Comparison of ENCODE assay signal across 7 mouse cellular contexts in genomic region chr7:12966104-12966845, GRCm38 (mm10). TPM values are rescaled to one million over a fixed set of nuclear protein-coding genes. Genes with fewer than 3 reads are reported as not detected.
A peak's percentile ranks its signal among the peaks of the same experiment; 100 is the strongest.
DNase-seq lines count a peak whose midpoint lies in the region.

No protein-coding gene starts in this region.

- H3K4me3 ChIP-seq in erythroblast, embryonic 14.5 days (replicated peaks), result peak overlapping the region; percentile 77
- peak overlapping the region; percentile 74 for H3K4me3 ChIP-seq in macrophage (ENCODE audit: inconsistent target)

- WGBS in macrophage (ENCODE audit: missing documents), result under 1% methylated on average over 25 of the region's 29 CpGs

- peaks cover 32% of the 10 kb centered on the region for H3K36me3 ChIP-seq in erythroblast, embryonic 14.5 days (ENCODE audit: control insufficient read depth)
- peaks cover 22% of the 10 kb centered on the region; the same call in 1 of the 2 replicates for H3K36me3 ChIP-seq in macrophage (ENCODE audit: inconsistent target)

- H3K4me1 ChIP-seq in erythroblast, embryonic 14.5 days (ENCODE audit: control insufficient read depth), result peaks cover 67% of the 10 kb centered on the region

- peak; percentile 36 for DNase-seq in MEL-GATA-1-ER (ENCODE audit: extremely low read depth, low read depth)
- peak; percentile 85 for DNase-seq in brain, adult 2 months (ENCODE audit: low read depth, low spot score)
- peak; percentile 66 for DNase-seq in heart, postnatal 4 days
- peak; percentile 44 to 57 for DNase-seq in left cerebral cortex, adult 8-10 months (ENCODE audit: low spot score in 2 of 2)
- peak; percentile 46 to 71 for DNase-seq in spleen, adult 18-20 months

- H3K9me3 ChIP-seq in erythroblast, embryonic 14.5 days (ENCODE audit: control insufficient read depth, low read length), result no peaks in the 10 kb centered on the region

- peaks cover 22% of the 10 kb centered on the region for H3K79me2 ChIP-seq in macrophage (ENCODE audit: inconsistent target)

- no peaks in the 10 kb centered on the region for H3K27me3 ChIP-seq in erythroblast, embryonic 14.5 days (ENCODE audit: control insufficient read depth)

- H3K27ac ChIP-seq in macrophage, result peak overlapping the region; percentile 81

RNA-seq across cellular contexts. Expression of gene Zfp324, which starts 0.6 kb away (rescaled TPM):
- 0.27 and 0.38 TPM in 2 replicates for polyA plus RNA-seq in erythroblast, embryonic 14.5 days (2012)
- total RNA-seq in heart, postnatal 4 days (2021), result 1 to 10 TPM; 4.9 to 5.4 TPM
- 10 to 100 TPM in 1 of 4 experiments, 1 to 10 TPM in 3; 9.2 to 10.1 (median 9.7) TPM for total RNA-seq in left cerebral cortex, adult 8-10 months (2022)
- total RNA-seq in macrophage (2018; cell fraction: chromatin; rRNA removed), result 10 to 100 TPM in 6 of 26 experiments, 1 to 10 TPM in 13, under 1 TPM in 7; 0.31 to 16.5 (median 3.4) TPM
- 1 to 10 TPM in 23 of 26 experiments, under 1 TPM in 3; 0.43 to 6.6 (median 4.0) TPM for total RNA-seq in macrophage (2018; cell fraction: cytosol; rRNA removed)
- total RNA-seq in macrophage (2018; cell fraction: nucleus; rRNA removed), result 10 to 100 TPM in 4 of 26 experiments, 1 to 10 TPM in 18, under 1 TPM in 4; 0.29 to 11.3 (median 4.2) TPM
- 3.0 to 3.7 TPM (median 3.1 TPM) in 3 replicates for polyA plus RNA-seq in macrophage (2018)

RNA-seq across cellular contexts. Expression of gene Zfp446, which starts 11.4 kb away (rescaled TPM):
- 0.20 and 0.29 TPM in 2 replicates for polyA plus RNA-seq in erythroblast, embryonic 14.5 days (2012)
- 1 to 10 TPM; 3.3 to 4.3 TPM for total RNA-seq in heart, postnatal 4 days (2021)
- total RNA-seq in left cerebral cortex, adult 8-10 months (2022), result 10 to 100 TPM in 1 of 4 experiments, 1 to 10 TPM in 3; 6.7 to 10.2 (median 8.6) TPM
- total RNA-seq in macrophage (2018; cell fraction: chromatin; rRNA removed), result 10 to 100 TPM in 1 of 26 experiments, 1 to 10 TPM in 22, under 1 TPM in 3; 0.53 to 10.4 (median 4.5) TPM
- total RNA-seq in macrophage (2018; cell fraction: cytosol; rRNA removed), result 1 to 10 TPM in 23 of 26 experiments, under 1 TPM in 3; 0.57 to 2.7 (median 1.9) TPM
- total RNA-seq in macrophage (2018; cell fraction: nucleus; rRNA removed), result 1 to 10 TPM in 25 of 26 experiments, under 1 TPM in 1; 0.69 to 9.5 (median 3.7) TPM
- 1.6 to 1.8 TPM (median 1.7 TPM) in 3 replicates for polyA plus RNA-seq in macrophage (2018)

RNA-seq across cellular contexts. Expression of gene Slc27a5, which starts 31.7 kb away (rescaled TPM):
- polyA plus RNA-seq in erythroblast, embryonic 14.5 days (2012), result not detected in 2 replicates
- total RNA-seq in heart, postnatal 4 days (2021), result not detected
- under 1 TPM in 1 of 4 experiments, not detected in 3; 0.37 TPM for total RNA-seq in left cerebral cortex, adult 8-10 months (2022)
- total RNA-seq in macrophage (2018; cell fraction: chromatin; rRNA removed), result not detected
- total RNA-seq in macrophage (2018; cell fraction: cytosol; rRNA removed), result not detected
- under 1 TPM in 1 of 26 experiments, not detected in 25; 0.82 TPM for total RNA-seq in macrophage (2018; cell fraction: nucleus; rRNA removed)
- polyA plus RNA-seq in macrophage (2018), result not detected in 3 replicates

RNA-seq across cellular contexts. Expression of gene Trim28, which starts 32.6 kb away (rescaled TPM):
- 16.2 and 17.6 TPM in 2 replicates for polyA plus RNA-seq in erythroblast, embryonic 14.5 days (2012)
- 100 to 1,000 TPM; 240 to 249 TPM for total RNA-seq in heart, postnatal 4 days (2021)
- total RNA-seq in left cerebral cortex, adult 8-10 months (2022), result 100 to 1,000 TPM; 218 to 241 (median 229) TPM
- total RNA-seq in macrophage (2018; cell fraction: chromatin; rRNA removed), result 100 to 1,000 TPM in 14 of 26 experiments, 10 to 100 TPM in 12; 31.4 to 187 (median 105) TPM
- 100 to 1,000 TPM in 5 of 26 experiments, 10 to 100 TPM in 21; 51.8 to 113 (median 87.9) TPM for total RNA-seq in macrophage (2018; cell fraction: cytosol; rRNA removed)
- total RNA-seq in macrophage (2018; cell fraction: nucleus; rRNA removed), result 100 to 1,000 TPM in 7 of 26 experiments, 10 to 100 TPM in 19; 44.5 to 211 (median 78.7) TPM
- polyA plus RNA-seq in macrophage (2018), result 64.2 to 120 TPM (median 85.7 TPM) in 3 replicates

RNA-seq across cellular contexts. Expression of gene Rnf225, which starts 39.1 kb away (rescaled TPM):
- 0.11 and 0.14 TPM in 2 replicates for polyA plus RNA-seq in erythroblast, embryonic 14.5 days (2012)
- under 1 TPM; 0.38 to 0.67 TPM for total RNA-seq in heart, postnatal 4 days (2021)
- 1 to 10 TPM in 3 of 4 experiments, under 1 TPM in 1; 0.98 to 1.5 (median 1.2) TPM for total RNA-seq in left cerebral cortex, adult 8-10 months (2022)
- 1 to 10 TPM in 2 of 26 experiments, under 1 TPM in 21, not detected in 3; 0.23 to 1.8 (median 0.57) TPM for total RNA-seq in macrophage (2018; cell fraction: chromatin; rRNA removed)
- under 1 TPM in 22 of 26 experiments, not detected in 4; 0.03 to 0.65 (median 0.19) TPM for total RNA-seq in macrophage (2018; cell fraction: cytosol; rRNA removed)
- total RNA-seq in macrophage (2018; cell fraction: nucleus; rRNA removed), result 1 to 10 TPM in 3 of 26 experiments, under 1 TPM in 22, not detected in 1; 0.15 to 2.6 (median 0.51) TPM
- polyA plus RNA-seq in macrophage (2018), result 0.07 TPM in 1 of 3 replicates, not detected in the others

Comparison
In these comparisons a context has a peak if more than half of its experiments do, and no peak if none do; other contexts are left out.
1. Peak in every context shown above with its lines: DNase-seq, H3K4me3 ChIP-seq and H3K27ac ChIP-seq.